Mouse (Mus musculus): ENCODE data around the gene Sos2. TPM values are rescaled to one million over a fixed set of nuclear protein-coding genes. Genes with fewer than 3 reads are reported as not detected.
"Not testable (repeated sequence)": the region's sequence is repeated elsewhere in the genome, so short reads cannot be mapped to it uniquely, and the experiment has no call there.

The Sos2 gene
- polyA plus RNA-seq, 1 experiment from 2014 or later, result 15.6 TPM

DNA sequence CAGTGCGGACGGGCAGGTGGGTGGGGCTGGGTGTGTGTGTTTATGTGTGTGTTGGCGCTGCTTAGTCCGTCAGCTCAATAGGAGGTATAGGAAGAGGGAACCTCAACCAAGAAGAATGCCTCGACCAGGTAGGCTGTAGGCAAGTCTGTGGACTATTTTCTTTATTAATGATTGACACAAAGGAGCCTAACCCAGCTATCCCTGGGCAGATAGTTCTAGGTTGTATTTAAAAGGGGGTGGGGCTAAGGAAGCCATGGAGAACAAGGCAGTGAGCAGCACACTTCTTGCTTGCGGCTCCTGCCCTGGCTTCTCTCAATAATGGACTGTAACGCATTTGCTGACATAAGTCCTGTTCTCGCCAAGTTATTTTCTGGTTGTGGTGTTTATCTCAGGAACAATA is 32.1 kb downstream of the Sos2 start:
- Histone ChIP-seq H3K4me3 (replicated peaks; ENCODE audit: low read length) (no peak overlapping the region), H3K9ac (no peak overlapping the region), H3K4me1 (replicated peaks; ENCODE audit: control insufficient read depth, insufficient read depth, low read length) (no peaks in the 10 kb centered on the region; the same call in 1 of the 2 replicates), H3K4me2 (replicated peaks) (no peak overlapping the region), H3K9me3 (ENCODE audit: control insufficient read depth, low read length) (0 out of 2 replicates have a peak, but pooled peaks cover 5% of the 10 kb centered on the region), H3K36me3 (replicated peaks; ENCODE audit: control insufficient read depth, insufficient read depth) (peaks cover 60% of the 10 kb centered on the region), H3K27ac (no peak overlapping the region), H3K27me3 (ENCODE audit: control insufficient read depth, insufficient read depth, low read length) (no peaks in the 10 kb centered on the region)
- ATAC-seq (ENCODE audit: low FRiP score), result no peak
- DNase-seq (ENCODE audit: low spot score), result no peak
- WGBS, result 94% methylated on average over 8 of the region's 8 CpGs

DNA sequence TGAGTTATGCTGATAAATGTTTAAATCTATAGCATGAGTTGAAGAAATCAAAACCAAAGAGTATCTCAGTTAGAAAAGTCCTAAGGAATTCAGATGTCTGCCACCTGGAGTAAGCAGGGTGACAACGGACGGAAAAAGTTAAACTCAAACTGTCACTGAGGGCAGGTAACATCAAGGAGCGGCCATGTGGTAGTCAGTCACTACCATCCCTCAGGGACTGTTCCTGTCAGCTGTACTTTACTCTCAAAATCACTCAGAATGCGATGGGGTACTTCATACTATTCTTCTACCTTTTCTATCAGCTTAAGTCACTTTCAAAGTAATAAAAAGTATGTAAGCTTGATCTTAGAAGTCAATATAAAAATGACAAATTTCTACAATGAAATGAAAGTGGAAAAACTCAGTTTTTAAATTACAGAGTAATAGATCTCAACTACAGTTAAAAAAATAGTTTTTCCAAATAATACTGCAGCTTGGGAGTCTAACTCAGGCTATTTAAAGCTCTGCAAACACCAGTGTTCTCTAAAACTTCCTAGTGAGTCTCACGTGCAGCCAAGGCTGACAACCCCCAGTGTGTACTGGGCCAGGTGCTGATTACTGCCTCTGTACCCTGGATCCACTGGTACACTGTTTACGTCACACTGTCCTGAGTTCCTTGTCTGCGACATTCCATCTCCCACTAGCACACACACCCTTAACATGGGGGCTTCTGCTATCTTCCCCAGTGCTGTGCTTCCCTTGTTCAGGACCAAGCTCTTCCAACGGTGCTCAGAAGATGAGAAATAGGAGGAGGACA is 35.6 kb downstream of the Sos2 start:
- H3K27ac ChIP-seq, result no peak overlapping the region
- peaks cover 35% of the 10 kb centered on the region for H3K36me3 ChIP-seq (replicated peaks; ENCODE audit: control insufficient read depth, insufficient read depth)
- H3K4me1 ChIP-seq (replicated peaks; ENCODE audit: control insufficient read depth, insufficient read depth, low read length), result no peaks in the 10 kb centered on the region; the same call in 1 of the 2 replicates
- WGBS, result 91% methylated on average over 8 of the region's 8 CpGs
- no peaks in the 10 kb centered on the region for H3K9me3 ChIP-seq (ENCODE audit: control insufficient read depth, low read length)
- no peak overlapping the region for H3K9ac ChIP-seq
- ATAC-seq (ENCODE audit: low FRiP score) (no peak), DNase-seq (ENCODE audit: low spot score) (no peak)
- no peaks in the 10 kb centered on the region for H3K27me3 ChIP-seq (ENCODE audit: control insufficient read depth, insufficient read depth, low read length)
- H3K4me2 ChIP-seq (replicated peaks), result no peak overlapping the region
- H3K4me3 ChIP-seq (replicated peaks; ENCODE audit: low read length), result no peak overlapping the region

DNA sequence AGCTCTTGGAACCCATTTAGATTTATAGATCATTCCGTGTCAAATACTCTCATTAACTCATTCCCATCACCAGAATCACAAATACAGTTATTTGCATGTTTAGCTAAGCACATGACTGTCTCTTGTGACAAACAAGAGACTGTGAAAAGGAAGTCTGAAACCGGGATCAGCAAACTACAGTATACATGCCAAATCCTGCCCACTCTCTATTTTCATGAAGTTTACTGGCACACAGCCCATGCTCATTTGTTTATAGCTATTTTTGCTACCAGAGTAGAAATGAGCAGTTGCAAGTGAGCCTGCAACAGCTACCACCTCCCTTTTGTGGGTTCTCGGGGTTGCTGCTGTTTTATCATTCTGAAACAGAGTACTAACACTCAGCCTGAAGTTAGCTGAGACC is 36.8 kb downstream of the Sos2 start:
- DNase-seq (ENCODE audit: low spot score), result no peak
- no peak overlapping the region for H3K27ac ChIP-seq
- 72% methylated on average over 3 of the region's 3 CpGs for WGBS
- no peak for ATAC-seq (ENCODE audit: low FRiP score)
- H3K9me3 ChIP-seq (ENCODE audit: control insufficient read depth, low read length), result no peaks in the 10 kb centered on the region
- no peaks in the 10 kb centered on the region for H3K27me3 ChIP-seq (ENCODE audit: control insufficient read depth, insufficient read depth, low read length)
- H3K4me2 ChIP-seq (replicated peaks), result no peak overlapping the region
- H3K4me3 ChIP-seq (replicated peaks; ENCODE audit: low read length), result no peak overlapping the region
- H3K9ac ChIP-seq, result no peak overlapping the region
- peaks cover 37% of the 10 kb centered on the region for H3K36me3 ChIP-seq (replicated peaks; ENCODE audit: control insufficient read depth, insufficient read depth)
- no peaks in the 10 kb centered on the region; the same call in 1 of the 2 replicates for H3K4me1 ChIP-seq (replicated peaks; ENCODE audit: control insufficient read depth, insufficient read depth, low read length)

DNA sequence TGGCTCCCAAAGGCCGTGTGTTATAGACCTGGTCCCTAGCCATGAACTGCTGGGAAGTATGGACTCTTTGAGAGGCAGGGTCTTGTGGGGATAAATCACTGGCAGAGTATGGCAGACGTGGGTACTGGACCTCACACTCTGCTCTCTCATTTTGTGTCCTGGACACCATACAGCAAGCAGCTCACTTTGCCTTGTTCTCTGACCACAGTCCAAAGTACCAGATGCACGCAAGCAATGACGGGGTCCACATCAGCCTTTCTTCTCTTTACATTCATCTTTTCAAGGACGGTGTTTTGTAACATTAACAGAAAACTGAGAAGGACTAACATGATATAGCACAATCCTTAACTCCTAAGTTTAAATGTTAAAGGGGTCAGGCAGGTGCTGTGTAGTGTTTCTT is 38.8 kb downstream of the Sos2 start:
- 90% methylated on average over 5 of the region's 5 CpGs for WGBS
- no peaks in the 10 kb centered on the region; the same call in 1 of the 2 replicates for H3K4me1 ChIP-seq (replicated peaks; ENCODE audit: control insufficient read depth, insufficient read depth, low read length)
- peaks cover 32% of the 10 kb centered on the region for H3K36me3 ChIP-seq (replicated peaks; ENCODE audit: control insufficient read depth, insufficient read depth)
- H3K27me3 ChIP-seq (ENCODE audit: control insufficient read depth, insufficient read depth, low read length), result no peaks in the 10 kb centered on the region
- ATAC-seq (ENCODE audit: low FRiP score) (no peak), DNase-seq (ENCODE audit: low spot score) (no peak)
- no peak overlapping the region for H3K4me3 ChIP-seq (replicated peaks; ENCODE audit: low read length)
- no peak overlapping the region for H3K4me2 ChIP-seq (replicated peaks)
- no peaks in the 10 kb centered on the region for H3K9me3 ChIP-seq (ENCODE audit: control insufficient read depth, low read length)
- H3K27ac ChIP-seq, result no peak overlapping the region
- H3K9ac ChIP-seq, result no peak overlapping the region

DNA sequence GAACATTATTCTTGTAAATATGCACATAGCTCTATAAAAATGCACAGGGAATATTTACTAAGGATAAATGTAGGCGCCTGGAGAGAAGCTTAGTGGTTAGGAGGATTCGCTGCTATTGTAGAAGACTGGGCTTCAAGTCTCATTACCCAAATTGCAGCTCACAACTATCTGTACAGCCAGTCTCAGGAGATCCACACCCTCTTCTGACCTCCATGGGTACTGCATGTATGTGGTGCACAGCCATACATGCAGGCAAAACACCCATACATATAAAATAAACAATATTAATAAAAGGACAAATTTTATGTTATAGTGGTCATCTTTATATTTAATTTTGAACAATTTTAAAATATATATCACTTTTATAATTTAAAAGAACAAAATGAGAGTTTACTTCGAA is 46.9 kb downstream of the Sos2 start:
- H3K9ac ChIP-seq, result no peak overlapping the region
- ATAC-seq (ENCODE audit: low FRiP score), result no peak

DNA sequence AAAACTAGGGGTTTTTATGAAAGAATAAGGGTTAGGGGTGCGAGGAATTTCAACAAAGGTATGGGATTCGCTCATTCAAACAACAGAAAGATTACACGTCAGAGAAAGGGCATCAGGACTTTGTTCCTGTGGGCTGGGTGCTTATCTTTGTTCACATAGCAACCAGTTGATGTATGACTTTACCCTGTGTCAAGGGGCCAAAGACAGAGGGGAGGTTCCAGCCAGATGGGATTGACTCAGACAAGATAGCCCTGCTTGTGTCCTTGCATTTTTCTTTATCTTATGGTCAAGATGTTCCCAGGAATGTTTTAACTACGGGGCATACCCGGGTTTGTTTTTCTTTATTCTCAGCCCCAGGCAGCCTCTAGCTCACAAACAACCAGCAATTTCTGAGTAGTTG is 63.1 kb downstream of the Sos2 start:
- not testable (repeated sequence) for H3K27me3 ChIP-seq (ENCODE audit: control insufficient read depth, insufficient read depth, low read length); H3K4me1 ChIP-seq (replicated peaks; ENCODE audit: control insufficient read depth, insufficient read depth, low read length); H3K27ac ChIP-seq; H3K4me2 ChIP-seq (replicated peaks); DNase-seq (ENCODE audit: low spot score); H3K9me3 ChIP-seq (ENCODE audit: control insufficient read depth, low read length); H3K9ac ChIP-seq; H3K4me3 ChIP-seq (replicated peaks; ENCODE audit: low read length); ATAC-seq (ENCODE audit: low FRiP score)
- peaks cover 48% of the 10 kb centered on the region for H3K36me3 ChIP-seq (replicated peaks; ENCODE audit: control insufficient read depth, insufficient read depth)
- WGBS, result 88% methylated on average over 5 of the region's 5 CpGs

More for the DNA sequence above, 46.9 kb downstream of the Sos2 start:
- no peaks in the 10 kb centered on the region for H3K27me3 ChIP-seq (ENCODE audit: control insufficient read depth, insufficient read depth, low read length)
- no peak for DNase-seq (ENCODE audit: low spot score)
- WGBS, result 88% methylated on average over 3 of the region's 3 CpGs
- H3K36me3 ChIP-seq (replicated peaks; ENCODE audit: control insufficient read depth, insufficient read depth), result peaks cover 32% of the 10 kb centered on the region
- H3K27ac ChIP-seq, result no peak overlapping the region
- no peaks in the 10 kb centered on the region for H3K9me3 ChIP-seq (ENCODE audit: control insufficient read depth, low read length)
- H3K4me2 ChIP-seq (replicated peaks), result no peak overlapping the region
- no peaks in the 10 kb centered on the region for H3K4me1 ChIP-seq (replicated peaks; ENCODE audit: control insufficient read depth, insufficient read depth, low read length)
- H3K4me3 ChIP-seq (replicated peaks; ENCODE audit: low read length), result no peak overlapping the region

DNA sequence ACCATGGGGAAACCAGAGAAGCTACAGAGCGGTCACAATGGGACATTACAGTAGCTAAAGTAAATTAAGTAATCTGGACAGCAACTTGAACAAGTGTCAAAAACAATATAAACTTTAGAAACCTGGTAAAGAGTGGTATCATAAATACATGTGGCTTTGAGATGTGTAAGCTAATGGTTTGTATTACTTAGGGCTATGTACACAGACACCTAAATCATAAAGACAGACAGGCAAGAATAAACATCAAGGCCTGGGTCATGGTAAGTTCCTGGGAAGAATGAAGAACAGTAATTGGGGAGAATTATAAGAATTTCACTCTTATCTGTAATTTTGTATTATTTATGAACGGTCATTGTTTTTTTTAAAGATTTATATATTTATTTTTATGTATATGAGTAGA is 77.3 kb downstream of the Sos2 start:
- 96% methylated on average over 2 of the region's 2 CpGs for WGBS
- no peak for ATAC-seq (ENCODE audit: low FRiP score)

DNA sequence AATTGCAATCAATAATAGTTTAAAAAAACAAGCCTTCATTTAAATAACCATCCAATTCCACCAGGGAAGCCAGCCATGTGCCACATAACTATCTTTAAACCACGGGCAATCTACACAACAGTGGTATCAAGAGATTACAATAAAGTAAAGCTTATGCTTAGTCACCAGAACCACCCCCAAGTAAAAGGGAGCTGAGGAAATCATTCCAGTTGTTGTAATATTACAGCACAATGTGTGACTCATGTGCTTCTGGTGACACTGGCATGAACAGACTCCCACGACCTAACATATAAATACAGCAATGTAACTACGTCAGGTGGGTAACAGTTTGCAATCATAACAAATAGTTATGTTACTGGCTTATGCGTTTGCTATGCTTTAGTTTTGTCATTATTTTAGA is 84.2 kb downstream of the Sos2 start:
- Histone ChIP-seq H3K9ac (no peak overlapping the region), H3K9me3 (ENCODE audit: control insufficient read depth, low read length) (no peaks in the 10 kb centered on the region), H3K4me1 (replicated peaks; ENCODE audit: control insufficient read depth, insufficient read depth, low read length) (no peaks in the 10 kb centered on the region), H3K4me2 (replicated peaks) (no peak overlapping the region), H3K4me3 (replicated peaks; ENCODE audit: low read length) (no peak overlapping the region), H3K27ac (no peak overlapping the region), H3K36me3 (replicated peaks; ENCODE audit: control insufficient read depth, insufficient read depth) (peaks cover 31% of the 10 kb centered on the region), H3K27me3 (ENCODE audit: control insufficient read depth, insufficient read depth, low read length) (no peaks in the 10 kb centered on the region)
- DNase-seq (ENCODE audit: low spot score), result no peak
- ATAC-seq (ENCODE audit: low FRiP score), result no peak
- 94% methylated on average over 4 of the region's 4 CpGs for WGBS

More for the DNA sequence above, 77.3 kb downstream of the Sos2 start:
- H3K36me3 ChIP-seq (replicated peaks; ENCODE audit: control insufficient read depth, insufficient read depth), result peaks cover 59% of the 10 kb centered on the region
- no peak overlapping the region for H3K4me2 ChIP-seq (replicated peaks)
- H3K9ac ChIP-seq, result no peak overlapping the region
- H3K4me1 ChIP-seq (replicated peaks; ENCODE audit: control insufficient read depth, insufficient read depth, low read length), result no peaks in the 10 kb centered on the region
- no peak for DNase-seq (ENCODE audit: low spot score)
- H3K4me3 ChIP-seq (replicated peaks; ENCODE audit: low read length), result no peak overlapping the region
- H3K27me3 ChIP-seq (ENCODE audit: control insufficient read depth, insufficient read depth, low read length), result no peaks in the 10 kb centered on the region
- no peaks in the 10 kb centered on the region for H3K9me3 ChIP-seq (ENCODE audit: control insufficient read depth, low read length)
- H3K27ac ChIP-seq, result no peak overlapping the region

DNA sequence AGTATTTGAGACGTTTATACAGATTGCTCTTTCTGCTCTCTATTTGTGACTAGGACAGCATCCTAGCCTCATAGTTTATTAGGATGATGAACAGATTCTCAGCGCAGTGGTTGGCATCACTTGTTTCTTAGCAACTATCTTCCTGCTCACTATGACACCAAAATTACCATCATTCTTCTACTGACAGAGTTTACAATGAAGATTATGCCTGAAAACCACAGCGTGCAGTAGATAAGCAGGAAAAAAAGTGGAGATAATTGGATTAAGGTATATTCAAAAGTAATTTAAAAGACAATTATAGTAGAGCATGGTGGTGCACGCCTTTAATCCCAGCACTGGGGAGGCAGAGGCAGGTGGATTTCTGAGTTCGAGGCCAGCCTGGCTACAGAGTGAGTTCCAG is 88.5 kb downstream of the Sos2 start:
- H3K9ac ChIP-seq, result no peak overlapping the region
- 88% methylated on average over 5 of the region's 5 CpGs for WGBS

More for the DNA sequence above, 88.5 kb downstream of the Sos2 start:
- no peak overlapping the region for H3K4me3 ChIP-seq (replicated peaks; ENCODE audit: low read length)
- H3K9me3 ChIP-seq (ENCODE audit: control insufficient read depth, low read length), result no peaks in the 10 kb centered on the region
- no peaks in the 10 kb centered on the region for H3K27me3 ChIP-seq (ENCODE audit: control insufficient read depth, insufficient read depth, low read length)
- no peaks in the 10 kb centered on the region for H3K4me1 ChIP-seq (replicated peaks; ENCODE audit: control insufficient read depth, insufficient read depth, low read length)
- no peak for DNase-seq (ENCODE audit: low spot score)
- H3K27ac ChIP-seq, result no peak overlapping the region
- no peak overlapping the region for H3K4me2 ChIP-seq (replicated peaks)
- peaks cover 43% of the 10 kb centered on the region for H3K36me3 ChIP-seq (replicated peaks; ENCODE audit: control insufficient read depth, insufficient read depth)
- ATAC-seq (ENCODE audit: low FRiP score), result no peak
